Comparison of ENCODE assay signal across 20 mouse cellular contexts in genomic region chr16:7360706-7361105, GRCm38 (mm10).
"Had no signal": no experiment of that assay in that cellular context is flagged by ENCODE, and none has a peak within 500 bp of the region (broad histone marks: within the 10 kb centered on the region; RNA-seq: fewer than 3 reads in every experiment).

No protein-coding gene starts in this region.

- DNase-seq: kidney, adult 11 months; kidney, adult 8-10 months; kidney, postnatal 10 days; kidney, postnatal 4 days; liver; liver, embryonic 13.5 days; lung, adult 2 months; lung, postnatal 14 days; lung, postnatal 4 days; midbrain, embryonic 14.5 days; right cerebral cortex, postnatal 25 days; spleen, adult 18-20 months; thymus, adult 2 months; thymus, postnatal 14 days; thymus, postnatal 4 days had no signal

- H3K4me3 ChIP-seq: intestine, embryonic 15.5 days; kidney, embryonic 15.5 days; limb, embryonic 10.5 days; limb, embryonic 13.5 days; liver, embryonic 13.5 days; stomach, embryonic 15.5 days had no signal

- H3K27ac ChIP-seq: intestine, embryonic 15.5 days; kidney, embryonic 15.5 days; limb, embryonic 10.5 days; limb, embryonic 13.5 days; liver, embryonic 13.5 days; stomach, embryonic 15.5 days had no signal
